Mouse (Mus musculus): ENCODE measurements around the gene Ccdc121.
"Not testable (repeated sequence)": the region's sequence is repeated elsewhere in the genome, so short reads cannot be mapped to it uniquely, and the experiment has no call there.

Ccdc121 gene

DNA sequence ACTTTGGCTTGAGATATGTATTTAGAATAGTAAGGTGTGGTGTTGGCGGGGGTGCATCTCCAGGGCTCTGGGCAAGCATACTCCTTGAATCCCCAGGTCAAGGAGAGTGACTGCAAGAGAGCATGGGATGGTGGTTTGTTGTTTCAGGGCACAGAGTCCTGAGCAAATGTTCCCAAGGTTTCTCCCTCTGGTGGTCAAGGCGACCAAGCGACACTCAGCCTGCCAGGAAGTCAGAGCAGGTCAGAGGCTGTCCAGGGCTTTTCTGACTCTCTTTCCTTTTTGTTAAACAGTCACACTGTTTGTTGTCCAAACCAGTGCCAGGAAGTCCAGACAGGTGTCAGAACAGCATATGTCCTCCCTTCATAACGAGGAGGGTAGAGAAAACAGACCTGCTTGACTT is at the start of gene Ccdc121:
TSS of gene Ccdc121 (minus strand) at position 145 of the 400 bp plus-strand sequence.
- DNase-seq = no peak

DNA sequence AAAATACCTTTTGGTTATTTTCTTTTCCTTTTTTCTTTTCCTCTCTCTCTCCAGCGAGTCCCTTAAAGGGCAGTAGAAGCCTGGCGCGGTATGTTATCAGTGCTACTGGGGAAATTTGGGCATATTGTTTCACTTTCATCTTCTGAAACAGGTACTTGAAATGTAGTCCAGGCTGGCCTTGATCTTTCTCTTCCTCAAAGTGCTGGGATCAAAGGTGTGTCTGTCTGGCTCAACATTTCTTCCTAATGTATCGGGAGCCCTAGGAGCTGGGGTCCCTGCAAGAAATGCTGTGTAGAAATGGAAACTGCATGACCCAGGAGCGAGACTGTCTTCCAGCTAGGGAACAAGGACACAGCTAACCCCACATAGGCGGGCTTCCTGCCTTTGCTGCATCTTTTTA is 49.1 kb upstream of the Ccdc121 start:
- no peak for DNase-seq

DNA sequence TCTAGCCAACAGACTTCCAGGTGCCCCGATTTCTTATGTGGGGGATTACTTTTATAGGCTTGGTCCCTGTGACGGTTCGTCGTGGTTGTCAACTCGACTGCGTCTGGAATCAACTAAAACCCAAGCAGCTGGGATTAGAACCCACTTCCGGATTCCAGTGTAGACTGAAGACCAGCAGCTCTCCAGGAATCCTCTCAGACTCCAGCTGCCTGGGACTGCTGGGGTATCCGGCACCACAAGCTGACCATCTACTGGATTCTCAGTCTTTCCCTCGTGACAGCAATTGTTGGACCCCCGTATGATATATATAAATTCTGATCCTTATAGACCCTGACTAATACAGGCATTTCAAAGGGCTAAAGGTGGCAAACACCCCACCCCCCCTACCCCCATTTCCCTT is 48.4 kb upstream of the Ccdc121 start:
- no peak for DNase-seq

DNA sequence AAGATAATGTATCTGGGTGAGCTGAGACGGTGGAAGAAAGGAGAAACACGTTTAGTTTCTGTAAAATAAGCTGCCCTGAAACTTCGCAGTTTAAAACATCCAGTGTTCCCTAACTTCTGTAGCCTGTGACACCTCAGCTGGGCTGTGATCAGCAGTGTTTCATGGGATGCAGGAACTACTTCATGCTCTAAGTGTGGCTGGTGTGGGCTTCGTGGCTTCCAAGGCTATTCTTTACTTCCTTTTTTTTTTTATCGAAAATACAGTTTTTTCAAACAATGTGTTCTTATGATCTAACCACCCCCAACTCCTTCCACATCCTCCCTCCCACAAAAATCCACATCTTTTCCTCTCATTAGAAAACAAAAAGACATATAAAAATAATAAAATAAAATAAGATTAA is 44.2 kb upstream of the Ccdc121 start:
- DNase-seq = no peak

DNA sequence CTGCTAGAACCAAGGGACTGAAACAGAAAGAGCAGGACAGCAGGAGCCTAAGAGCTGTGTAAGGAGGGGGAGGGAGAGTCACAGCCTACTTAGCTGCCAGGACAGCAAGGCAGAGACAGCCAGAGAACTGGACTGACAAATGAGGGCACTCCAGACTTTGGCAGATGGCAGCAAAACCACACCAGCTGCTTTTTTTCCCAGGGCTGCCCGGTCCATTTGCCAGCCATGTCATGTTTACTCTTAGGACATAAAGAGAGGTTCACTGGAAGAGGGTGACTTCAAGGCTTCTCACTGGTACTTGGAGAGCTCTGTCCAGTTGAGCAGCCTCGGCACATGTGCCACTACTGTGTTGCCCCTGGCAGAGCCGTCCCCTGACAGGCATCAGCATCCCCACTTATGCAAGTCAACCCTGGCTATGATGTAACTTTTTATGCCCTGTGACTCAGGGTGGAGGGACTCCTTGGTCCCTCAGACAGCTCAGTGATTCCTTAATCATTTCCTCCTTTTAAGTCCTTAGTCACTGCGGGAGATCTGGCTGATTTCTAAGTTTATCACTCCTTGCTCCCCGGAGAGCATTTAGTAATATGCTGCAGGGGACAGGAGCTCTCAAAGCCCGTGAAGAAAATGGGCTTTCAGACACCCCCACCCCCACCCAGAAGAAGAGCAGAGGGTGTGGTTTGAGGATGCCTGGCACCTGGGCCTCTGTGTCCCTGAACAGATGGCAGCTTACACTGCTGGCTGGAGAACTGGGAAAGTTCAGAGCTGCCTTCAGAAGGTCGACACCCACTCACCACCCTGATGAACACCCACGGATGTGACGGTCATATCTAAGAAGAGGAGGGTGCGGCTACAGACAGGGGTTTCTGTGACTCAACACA is 41.5 kb upstream of the Ccdc121 start:
- peak; percentile 86 for DNase-seq

DNA sequence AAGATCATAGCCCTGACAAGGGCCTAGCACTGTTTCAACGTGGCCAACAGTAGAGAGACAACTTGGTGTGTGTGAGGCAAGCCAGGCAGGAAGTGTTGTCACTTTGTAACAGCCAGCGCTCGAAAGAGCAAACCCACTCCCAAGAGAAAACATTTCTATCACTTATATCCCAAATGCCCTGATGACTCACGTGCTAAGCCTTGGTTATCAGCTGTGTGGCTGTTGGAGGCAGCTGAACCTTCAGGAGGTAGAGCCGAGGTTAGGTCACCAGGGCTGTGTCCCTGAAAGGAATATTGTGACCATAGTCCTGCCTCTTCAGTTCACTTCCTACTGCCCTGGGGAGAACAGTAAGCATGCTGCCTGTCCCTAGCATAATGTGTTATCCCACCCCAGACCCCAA is 39.6 kb upstream of the Ccdc121 start:
- DNase-seq = no peak

DNA sequence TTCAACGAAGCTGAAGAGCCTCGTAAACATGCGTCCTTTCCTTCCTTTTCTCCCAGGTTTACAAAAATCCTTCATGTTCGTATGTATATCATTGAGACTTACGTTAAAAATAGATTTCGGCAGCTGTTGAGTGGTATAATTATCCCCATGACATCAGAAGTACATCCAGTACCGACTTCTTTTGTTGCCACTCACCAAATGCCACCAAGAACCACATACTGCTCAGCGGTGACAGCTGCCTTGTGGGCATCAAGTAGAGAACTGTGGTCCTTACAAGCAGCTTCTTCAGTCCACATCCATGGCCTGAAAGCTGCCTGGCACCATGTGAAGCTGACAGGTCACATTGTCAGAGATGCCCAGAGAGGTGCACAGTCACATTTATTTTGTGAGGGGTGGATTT is 38.7 kb upstream of the Ccdc121 start:
- DNase-seq = no peak

DNA sequence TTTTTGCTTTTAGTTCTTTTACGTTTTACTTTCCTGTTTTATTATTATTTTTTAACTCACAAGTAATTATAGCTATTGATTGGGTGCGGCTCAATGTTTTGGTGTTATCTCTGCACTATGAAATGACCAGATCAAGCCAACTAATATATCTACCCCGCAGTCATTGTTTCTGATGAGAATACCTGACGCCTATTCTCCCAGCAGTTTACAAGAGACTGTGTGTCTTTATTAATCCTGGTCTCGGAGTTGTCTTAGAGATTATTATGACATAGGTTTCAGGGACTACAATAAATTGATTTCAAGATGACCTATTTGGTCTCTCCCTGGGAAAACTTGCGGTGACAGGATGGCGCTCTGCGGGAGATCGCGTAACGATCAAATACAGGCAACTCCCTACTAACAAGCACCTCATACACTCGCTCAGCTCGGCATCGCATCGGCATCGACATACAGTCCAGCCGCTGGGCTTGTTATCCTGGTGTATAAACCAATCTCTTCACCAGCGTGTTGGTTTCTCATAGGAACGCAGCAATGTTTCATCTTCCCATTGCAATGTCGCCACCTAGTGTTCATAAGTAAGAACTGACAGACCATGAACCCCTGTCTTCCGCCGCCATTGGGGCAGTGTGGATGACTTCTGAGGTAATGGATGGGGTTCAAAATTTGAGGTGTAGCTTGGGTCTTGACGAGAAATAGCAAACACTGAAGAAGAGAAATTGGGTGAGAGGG is 34.0 kb upstream of the Ccdc121 start:
- DNase-seq = peak; percentile 87

DNA sequence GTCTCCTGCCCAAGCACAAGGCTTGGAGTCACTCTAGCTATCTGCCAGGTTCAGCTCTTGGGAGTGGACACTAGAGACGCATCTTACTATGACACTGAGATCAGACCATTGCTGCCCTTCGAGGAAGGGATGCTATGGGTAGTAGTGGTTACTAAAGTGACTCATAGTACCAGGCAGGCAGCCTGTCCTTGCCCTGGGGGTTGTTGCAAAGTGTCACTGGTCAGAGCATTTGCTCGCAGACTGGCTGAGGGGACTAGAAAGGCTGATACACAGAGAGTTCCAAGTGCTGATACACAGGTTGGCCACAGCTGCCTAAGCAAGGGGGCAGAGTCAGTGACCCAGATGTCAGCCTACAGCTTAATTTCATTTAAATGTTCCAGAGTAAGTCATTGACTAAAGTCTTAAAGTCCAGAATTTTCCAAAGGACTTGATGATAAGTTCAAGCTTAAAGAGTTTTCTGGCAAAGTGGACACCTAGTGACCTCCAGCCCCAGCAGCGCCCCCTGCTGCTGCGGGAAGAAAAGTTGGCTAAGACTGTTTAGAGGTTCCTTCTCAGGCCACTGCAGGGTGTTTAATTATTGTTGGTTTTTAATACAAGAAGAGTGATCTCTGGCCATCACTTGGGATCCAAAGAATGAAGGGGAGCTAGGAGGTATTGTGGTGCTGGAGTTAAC is 32.6 kb upstream of the Ccdc121 start:
- peak; percentile 40 for DNase-seq

DNA sequence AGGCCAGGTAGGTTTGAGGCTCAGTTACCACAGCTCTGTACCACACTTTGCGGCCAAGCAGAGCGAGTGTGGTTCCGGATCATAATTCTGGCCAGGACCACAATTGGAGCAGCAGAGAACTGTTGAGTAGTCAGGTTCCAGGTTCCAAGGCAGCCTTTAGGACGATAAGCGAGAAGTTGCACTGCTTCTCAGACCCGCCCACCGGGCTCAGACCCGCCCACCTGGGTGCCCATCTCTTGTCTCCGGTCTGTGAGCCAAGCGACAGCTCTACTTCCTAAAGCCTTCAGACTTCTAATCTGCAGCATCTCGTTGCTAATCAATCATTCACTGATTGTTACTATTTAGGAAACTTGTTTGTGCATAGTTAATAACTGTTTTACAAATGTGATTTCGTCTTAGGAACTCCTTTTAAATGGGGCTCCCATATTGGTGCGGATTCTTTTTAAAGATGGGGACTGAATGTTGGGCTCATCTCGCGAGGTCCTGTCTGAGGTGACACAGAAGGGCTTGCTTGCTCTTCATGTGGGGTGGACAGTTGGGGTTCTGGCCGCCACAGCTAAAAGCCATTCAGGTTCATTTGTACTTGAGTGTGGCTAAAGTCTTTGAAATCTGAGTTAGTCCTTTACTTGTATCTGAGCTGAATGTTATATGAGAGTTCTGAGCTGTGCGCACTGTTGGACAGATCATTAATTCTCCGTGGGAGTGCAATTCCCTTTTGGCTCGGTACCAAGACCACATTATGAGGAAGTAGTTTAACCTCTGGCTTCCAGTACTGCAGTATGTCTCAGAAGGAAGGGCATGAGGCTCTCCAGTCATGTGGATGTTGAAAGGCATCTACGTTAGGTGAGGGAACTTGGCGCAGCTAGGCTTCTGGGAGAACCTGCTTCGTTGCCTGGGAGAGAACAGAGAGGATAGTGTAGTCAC is 28.9 kb upstream of the Ccdc121 start:
- DNase-seq = no peak

DNA sequence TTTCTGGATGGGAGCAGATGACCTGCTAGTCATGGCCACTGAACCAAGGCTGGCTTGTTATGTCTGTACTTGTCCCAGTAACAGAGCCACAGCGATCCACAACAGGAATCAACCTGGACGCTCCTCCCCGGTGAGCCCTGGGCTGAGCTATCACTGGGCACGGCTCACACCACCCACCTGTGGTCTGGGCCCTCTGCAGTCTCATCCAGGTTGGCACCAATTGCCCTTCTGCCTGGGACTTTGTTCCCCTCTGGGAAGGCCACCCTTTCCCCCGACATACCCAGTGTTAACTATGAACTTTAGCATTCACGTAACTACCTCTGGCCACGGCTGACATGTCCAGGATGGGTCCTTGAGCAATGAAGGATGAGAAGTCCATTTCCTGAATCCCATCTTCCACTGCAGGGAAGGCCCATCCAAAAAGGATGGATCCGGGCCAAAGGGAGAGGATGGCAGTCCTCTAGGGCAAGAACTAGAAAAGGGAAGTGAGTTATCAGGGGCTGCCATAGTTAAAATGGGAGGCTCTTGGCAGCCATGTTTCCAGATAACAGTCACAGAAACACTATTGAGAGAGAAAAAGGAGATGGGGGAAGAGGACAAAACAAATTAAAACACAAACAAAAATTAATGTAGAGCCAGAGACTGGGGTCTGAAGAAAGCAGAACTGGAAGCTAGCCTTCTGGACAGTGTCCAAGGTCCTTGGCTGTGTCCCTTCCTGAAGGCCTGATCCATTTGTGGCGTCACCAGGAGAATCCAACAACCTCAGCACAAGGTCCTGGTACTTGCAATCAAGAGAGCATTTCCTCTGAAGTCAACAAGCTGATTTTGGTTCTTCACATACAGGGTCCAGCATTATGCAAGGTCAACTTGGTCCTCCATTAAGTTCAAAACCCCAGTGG is 26.6 kb upstream of the Ccdc121 start:
- DNase-seq = no peak

DNA sequence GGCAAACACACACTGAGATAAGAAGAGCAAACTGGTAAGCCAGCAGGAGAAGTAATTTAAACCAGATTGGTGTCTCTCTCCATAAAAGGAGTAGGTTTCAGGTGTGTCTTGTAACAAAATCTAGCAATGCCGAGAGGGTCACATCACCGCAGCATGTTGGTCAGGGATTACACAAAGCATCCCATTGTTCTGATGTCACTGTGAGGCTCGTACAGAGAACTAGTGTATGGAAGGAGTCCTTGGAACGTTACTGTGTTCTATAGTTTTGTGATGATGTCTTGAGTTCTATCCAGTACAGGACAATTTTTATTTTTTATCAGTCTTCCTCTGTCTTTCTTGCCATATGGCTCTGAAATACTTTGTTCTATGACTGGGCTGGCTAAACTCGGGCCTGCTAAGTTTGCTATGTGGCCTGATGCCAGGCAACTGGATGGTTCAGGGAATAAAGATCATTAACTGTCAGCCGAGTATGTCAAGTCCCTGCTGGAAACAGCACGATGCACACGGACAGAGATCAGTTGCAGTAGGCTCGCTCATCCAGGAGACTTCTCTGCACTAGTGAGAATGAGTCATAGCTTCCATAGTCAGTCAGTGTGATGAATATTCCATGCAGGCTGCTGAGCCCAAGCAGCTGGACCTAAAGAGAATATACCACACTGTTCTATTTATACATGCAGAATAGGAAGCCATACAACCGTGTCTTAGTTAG is 24.1 kb upstream of the Ccdc121 start:
- DNase-seq = peak; percentile 58

DNA sequence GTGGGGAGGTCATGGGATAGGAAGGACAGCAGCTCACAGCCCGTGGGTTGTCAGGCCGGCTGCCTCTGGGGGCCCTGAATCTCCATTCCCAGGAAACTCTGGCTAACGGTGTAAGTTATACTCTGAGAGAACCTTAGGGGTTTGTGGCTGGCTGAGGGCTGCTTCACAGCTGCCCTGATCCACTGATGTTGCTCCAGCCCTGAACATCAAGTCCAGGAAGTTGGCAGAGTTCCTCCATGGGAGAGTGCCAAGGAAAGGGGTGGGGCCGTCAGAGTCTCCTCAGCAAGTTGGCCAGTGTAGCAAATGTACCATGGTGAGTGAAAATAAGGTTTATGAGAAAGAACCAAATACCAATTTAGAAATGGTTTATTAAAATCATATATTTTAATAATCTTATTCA is 18.1 kb upstream of the Ccdc121 start:
- DNase-seq = no peak

DNA sequence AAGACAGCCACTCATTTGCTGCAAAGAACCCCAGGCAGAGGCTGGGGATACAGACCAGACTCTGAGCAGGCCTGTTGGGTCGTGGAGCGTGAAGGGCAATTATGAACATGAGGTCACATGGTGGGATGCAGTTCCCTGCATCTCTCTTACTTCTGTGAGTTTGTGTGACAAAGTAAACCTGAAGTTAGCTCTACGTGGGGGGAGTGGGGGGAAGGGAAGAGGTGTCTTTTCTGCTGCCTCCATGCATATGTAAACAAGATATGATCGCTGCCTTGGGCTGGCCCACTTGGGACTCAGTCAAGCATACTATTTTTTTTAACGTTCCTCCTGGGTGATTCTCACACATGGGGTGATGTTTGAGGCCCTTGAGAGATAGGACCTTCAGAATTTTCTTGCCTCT is 14.7 kb upstream of the Ccdc121 start:
- peak; percentile 45 for DNase-seq

DNA sequence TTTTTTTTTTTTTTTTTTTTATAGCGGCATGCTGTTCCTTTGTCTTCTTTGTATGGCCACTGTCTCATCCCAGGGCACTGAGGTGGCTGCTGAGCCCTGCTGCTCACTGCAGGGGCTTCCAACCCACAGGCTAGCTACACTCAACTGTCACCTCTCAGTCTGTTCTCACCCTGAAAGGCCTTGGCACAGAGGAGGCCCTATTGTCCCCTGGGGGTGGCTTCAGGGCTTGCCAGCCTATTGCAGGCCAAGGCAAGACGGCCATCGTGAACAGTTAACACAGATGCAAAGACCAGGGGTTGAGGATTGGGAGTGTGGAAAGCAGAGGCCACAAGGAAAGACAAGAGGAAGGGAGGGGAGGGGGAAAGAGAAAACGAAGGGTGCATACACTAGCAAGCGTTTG is 12.6 kb upstream of the Ccdc121 start:
- peak; percentile 70 for DNase-seq

DNA sequence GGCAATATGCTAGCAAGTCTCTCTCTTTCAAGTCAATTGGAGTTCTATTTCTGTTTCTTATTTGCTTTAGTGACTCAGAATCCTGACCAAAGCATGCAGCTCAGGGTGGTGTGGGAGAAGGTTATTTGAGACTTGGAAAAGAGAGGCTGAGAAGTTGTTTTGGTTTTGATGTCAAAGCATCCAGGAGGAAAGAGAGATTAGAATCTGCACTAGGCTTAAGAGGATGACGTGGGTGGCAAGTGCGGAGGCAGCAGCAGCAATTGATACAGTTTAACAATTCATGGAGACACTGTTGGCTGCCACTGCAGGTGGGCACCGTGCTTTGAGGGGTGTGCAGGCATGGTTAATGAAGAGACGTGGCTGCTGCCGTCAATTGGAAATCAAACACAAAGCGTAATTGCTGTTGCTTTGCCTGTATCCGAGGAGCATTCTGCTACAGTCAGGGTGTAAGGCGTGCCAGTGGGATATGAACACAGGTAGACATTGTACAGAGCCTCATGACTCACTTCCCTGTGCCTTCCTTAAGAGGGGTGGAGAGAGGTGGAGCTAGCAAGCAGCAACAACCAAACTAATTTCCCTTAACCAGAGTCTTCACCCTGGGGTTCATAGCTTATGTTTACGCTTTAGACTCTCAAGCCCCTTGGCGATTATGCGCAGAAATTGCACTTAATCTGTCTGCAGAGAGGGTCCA is 10.3 kb upstream of the Ccdc121 start:
- no peak for DNase-seq

DNA sequence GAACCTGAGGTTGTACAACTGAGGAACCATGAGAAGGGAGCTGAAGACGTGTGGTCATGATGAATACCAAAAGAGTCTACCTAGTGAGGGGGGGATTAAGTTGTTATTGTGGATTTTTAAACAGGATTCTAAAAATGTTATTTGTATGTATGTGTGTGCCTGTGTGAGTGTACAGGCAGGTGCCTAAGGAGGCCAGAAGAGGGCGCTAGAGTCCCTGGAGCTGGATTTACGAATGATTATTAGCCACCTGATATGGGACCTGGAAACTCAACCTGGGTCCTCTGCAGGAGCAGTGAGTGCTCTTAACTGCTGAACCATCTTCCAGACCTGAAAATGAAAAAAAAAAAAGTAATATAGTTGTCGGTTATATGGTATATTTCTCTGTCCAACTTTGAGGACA is 7.9 kb upstream of the Ccdc121 start:
- no peak for DNase-seq

DNA sequence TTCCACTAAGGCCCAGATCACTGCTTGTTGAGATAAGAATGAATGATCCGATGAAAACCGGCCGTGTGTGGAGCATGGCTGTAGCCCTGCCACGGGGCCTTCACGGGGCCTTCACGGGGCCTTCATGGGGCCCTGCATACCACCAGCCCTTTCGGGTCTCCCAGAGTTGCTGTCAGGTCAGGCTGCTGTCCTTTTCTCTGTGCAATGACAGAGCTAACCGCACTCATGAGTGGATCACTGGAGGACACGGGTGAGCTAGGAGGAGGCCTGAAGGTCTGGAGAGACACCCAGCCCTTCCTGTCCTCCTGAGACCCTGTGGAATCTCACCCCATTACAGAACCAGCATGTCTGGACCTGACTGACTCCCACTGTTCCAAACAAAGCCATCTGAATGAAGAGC is 6.8 kb upstream of the Ccdc121 start:
- no peak for DNase-seq

DNA sequence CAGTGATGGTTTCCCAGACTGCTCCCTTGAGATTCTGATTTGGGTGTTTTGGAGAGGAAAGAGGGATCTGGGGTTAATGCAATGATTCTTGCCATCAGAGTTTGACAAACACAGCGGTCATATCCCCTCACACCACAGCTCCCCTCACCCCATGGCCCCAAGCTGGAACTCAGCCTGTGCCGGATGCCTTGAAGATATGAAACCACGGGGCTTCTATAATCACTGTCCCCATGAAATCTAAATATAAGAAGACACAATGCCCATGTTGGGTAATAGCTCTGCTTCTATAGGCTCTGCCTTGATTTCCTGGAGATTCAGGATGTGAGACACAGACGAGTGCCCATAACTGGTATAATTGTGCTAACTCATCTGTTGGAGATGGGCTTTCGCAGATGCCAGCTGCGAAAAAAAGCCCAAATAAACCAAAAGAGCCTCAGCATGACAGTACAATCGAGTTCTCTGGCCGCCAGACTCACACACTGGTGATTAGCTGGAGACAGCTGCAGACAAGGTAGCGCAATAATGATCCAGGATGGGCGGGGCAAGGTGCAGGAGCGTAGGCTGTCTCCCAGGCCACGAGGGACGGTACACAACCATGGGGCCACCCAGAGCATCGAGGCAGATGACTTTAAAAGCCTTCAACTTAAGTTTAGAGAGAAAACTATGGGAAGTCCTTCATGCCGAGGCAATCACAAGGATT is 1.3 kb upstream of the Ccdc121 start:
- no peak for DNase-seq

DNA sequence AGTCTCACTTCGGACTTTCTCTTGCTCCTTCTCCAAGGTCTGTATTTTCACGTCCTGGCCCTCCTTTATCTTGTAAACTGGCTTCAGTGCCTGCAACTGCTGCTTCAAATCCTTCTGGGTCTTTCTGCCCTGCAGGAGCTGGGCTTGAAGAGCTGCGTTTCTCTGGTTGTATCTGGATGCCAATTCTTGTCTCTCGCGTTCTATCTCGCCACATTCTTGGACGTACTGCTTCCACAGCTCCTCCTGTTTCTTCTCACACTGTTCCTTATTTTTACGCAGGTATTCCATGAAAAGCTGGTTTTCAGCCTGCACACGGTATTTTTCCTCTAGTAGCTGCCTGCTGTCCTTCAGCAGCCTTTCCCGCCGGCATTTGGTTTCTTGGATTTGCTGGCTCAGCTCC is 396 bp downstream of the Ccdc121 start:
- not testable (repeated sequence) for DNase-seq
